Mouse (Mus musculus) intestine, embryonic 16.5 days (tissue): ENCODE data around the gene Mov10. TPM values are rescaled to one million over a fixed set of nuclear protein-coding genes. Genes with fewer than 3 reads are reported as not detected.

Experiments used
- ATAC-seq: fragments of 200-750 bp; cut with Nextera tagmentation; 2 replicates; pipeline ENCODE4 v1.8.0; 2017; ENCODE audit warnings: moderate TSS enrichment, moderate library complexity
- H3K27ac ChIP-seq: fragments of 300-500 bp; sonication (generic); 2 replicates; pipeline ENCODE4 v1.5.1; 2014; ENCODE audit warnings: mild to moderate bottlenecking, low read length
- H3K27me3 ChIP-seq: fragments of 300-500 bp; sonication (generic); replicated peaks from 2 replicates; pipeline ENCODE4 v1.6.1; 2014; ENCODE audit warnings: low read length, control low read depth, mixed read lengths; ENCODE audit not compliant: control insufficient read depth, insufficient read depth
- H3K36me3 ChIP-seq: fragments of 300-500 bp; sonication (generic); 2 replicates; pipeline ENCODE4 v1.6.1; 2014; ENCODE audit warnings: low read length, control low read depth; ENCODE audit not compliant: control insufficient read depth, insufficient read depth
- H3K4me1 ChIP-seq: fragments of 300-500 bp; sonication (generic); 2 replicates; pipeline ENCODE4 v1.6.1; 2014; ENCODE audit warnings: low read length, control low read depth, mixed read lengths; ENCODE audit not compliant: control insufficient read depth, insufficient read depth
- H3K4me2 ChIP-seq: fragments of 300-500 bp; sonication (generic); 2 replicates; pipeline ENCODE4 v1.6.1; 2014; ENCODE audit warnings: low read depth, low read length, control low read depth
- H3K4me3 ChIP-seq: fragments of 300-500 bp; sonication (generic); 2 replicates; pipeline ENCODE4 v1.5.1; 2014; ENCODE audit warnings: mild to moderate bottlenecking, low read length
- H3K9ac ChIP-seq: fragments of 300-500 bp; sonication (generic); 2 replicates; pipeline ENCODE4 v1.6.1; 2014; ENCODE audit warnings: low read depth, low read length
- H3K9me3 ChIP-seq: fragments of 300-500 bp; sonication (generic); 2 replicates; pipeline ENCODE4 v1.6.1; 2016; ENCODE audit warnings: low read length, control low read depth; ENCODE audit not compliant: control insufficient read depth
- WGBS: fragments of 180-500 bp; shearing (Covaris S2); extraction: QIAGEN DNeasy Blood & Tissue Kit; methylation state at CpG from one replicate; pipeline ENCODE4 v1.1.7; 2014; 5-methylcytosine and 5-hydroxymethylcytosine counted together
- polyA plus RNA-seq: library from polyadenylated mRNA; unstranded; fragments of >200 nt; fragmentation: Nextera tagmentation; extraction: Ambion mirVana; gene quantifications from 2 replicates; pipeline ENCODE4 v1.2.1, GENCODE M21; 2015

Mov10 gene
- polyA plus RNA-seq, 1 experiment from 2014 or later = 139 TPM

DNA sequence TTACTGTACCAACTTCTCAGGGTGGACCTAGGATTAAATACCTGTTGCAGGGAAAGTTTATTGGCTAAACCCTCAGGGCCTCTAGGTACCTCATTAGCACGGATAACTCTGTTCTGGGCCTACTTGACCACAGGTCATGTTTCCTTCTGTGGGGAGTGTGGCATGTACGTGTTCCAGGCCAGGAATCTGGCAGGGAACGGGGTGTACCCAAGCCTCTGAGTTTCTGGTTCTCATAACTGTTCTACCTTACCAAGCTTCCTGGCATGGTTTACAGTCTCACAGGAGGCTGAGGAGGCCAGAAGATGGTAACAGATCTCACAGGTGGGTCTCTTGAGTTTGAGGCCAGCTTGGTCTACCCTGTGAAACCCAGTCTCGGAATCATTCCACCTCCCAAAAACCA lies 28.2 kb upstream of the Mov10 start:
- no peaks in the 10 kb centered on the region for H3K27me3 ChIP-seq
- H3K9me3 ChIP-seq = no peaks in the 10 kb centered on the region
- no peaks in the 10 kb centered on the region for H3K36me3 ChIP-seq
- no peaks in the 10 kb centered on the region for H3K4me1 ChIP-seq
- ATAC-seq = no peak
- H3K27ac ChIP-seq = no peak overlapping the region
- H3K4me2 ChIP-seq = no peak overlapping the region
- 90% methylated on average over 4 of the region's 4 CpGs for WGBS
- H3K4me3 ChIP-seq = no peak overlapping the region
- H3K9ac ChIP-seq = no peak overlapping the region

DNA sequence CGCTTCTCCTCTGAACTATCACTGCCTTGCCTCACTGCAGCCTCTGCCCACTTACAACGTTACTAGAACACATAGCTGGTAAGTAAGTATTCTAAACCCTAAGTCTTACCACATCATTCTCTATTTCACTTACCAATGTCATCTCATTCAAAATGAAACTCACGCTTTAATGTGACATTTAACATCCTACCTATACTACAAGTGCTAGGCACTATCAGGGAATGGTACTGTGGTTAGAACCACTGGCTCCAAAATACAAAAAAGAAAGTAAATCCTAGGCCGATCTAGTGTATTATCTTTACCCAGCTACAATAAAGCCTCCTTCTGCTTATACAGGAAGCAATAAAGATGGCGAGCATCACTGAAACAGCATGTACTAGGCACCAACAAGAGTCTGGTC lies 22.7 kb upstream of the Mov10 start:
- Histone ChIP-seq H3K9me3 (no peaks in the 10 kb centered on the region), H3K27me3 (no peaks in the 10 kb centered on the region), H3K36me3 (0 out of 2 replicates have a peak, but pooled peaks cover under 1% of the 10 kb centered on the region), H3K4me2 (no peak overlapping the region), H3K9ac (no peak overlapping the region), H3K27ac (no peak overlapping the region), H3K4me1 (no peaks in the 10 kb centered on the region), H3K4me3 (no peak overlapping the region)
- no peak for ATAC-seq
- 92% methylated on average over 5 of the region's 5 CpGs for WGBS

DNA sequence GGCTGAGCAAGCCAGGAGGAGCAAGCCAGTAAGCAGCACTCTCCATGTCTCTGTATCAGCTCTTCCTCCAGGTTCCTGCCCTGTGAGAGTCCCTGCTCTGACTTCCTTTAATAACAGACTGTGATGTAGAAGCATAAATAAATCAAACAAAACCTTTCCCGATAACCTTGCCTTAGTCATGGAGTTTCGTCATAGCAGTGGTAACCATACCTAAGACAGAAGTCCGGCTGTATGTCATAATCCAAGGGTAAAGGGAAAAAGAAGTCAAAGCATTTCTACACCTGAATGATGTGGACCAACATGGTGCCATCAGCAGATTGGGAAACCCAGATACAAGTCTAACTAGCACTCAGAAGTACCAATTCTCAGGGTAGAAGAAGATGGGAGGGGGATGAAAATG lies 17.4 kb upstream of the Mov10 start:
- ATAC-seq = no peak
- no peak overlapping the region for H3K4me2 ChIP-seq
- H3K9ac ChIP-seq = no peak overlapping the region
- peaks cover 7% of the 10 kb centered on the region; the same call in 1 of the 2 replicates for H3K36me3 ChIP-seq
- H3K27ac ChIP-seq = no peak overlapping the region
- H3K9me3 ChIP-seq = no peaks in the 10 kb centered on the region
- no peaks in the 10 kb centered on the region for H3K4me1 ChIP-seq
- no peaks in the 10 kb centered on the region for H3K27me3 ChIP-seq
- WGBS = 93% methylated on average over 3 of the region's 3 CpGs
- H3K4me3 ChIP-seq = no peak overlapping the region

DNA sequence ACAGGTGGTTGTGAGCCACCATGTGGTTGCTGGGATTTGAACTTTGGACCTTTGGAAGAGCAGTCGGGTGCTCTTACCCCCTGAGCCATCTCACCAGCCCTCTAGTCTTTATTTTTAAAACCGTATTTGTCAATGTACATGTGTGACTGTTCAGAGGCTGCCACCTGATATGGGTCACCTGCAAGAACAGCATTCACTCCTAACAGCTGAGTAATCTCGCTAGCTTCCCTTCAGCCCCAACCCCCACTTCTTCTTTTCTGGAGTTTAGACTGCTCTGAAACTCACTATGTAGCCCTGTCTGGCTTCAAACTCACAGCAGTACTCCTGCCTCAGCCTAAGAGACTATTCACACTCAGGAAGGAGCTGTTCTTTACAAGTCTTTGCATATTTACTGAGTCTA lies 4.0 kb upstream of the Mov10 start:
- Histone ChIP-seq H3K27me3 (no peaks in the 10 kb centered on the region), H3K4me2 (no peak overlapping the region), H3K9me3 (no peaks in the 10 kb centered on the region), H3K4me3 (no peak overlapping the region), H3K9ac (no peak overlapping the region), H3K27ac (no peak overlapping the region), H3K36me3 (0 out of 2 replicates have a peak, but pooled peaks cover 2% of the 10 kb centered on the region), H3K4me1 (peaks cover 7% of the 10 kb centered on the region)
- no peak for ATAC-seq
- 76% methylated on average over 3 of the region's 3 CpGs for WGBS

DNA sequence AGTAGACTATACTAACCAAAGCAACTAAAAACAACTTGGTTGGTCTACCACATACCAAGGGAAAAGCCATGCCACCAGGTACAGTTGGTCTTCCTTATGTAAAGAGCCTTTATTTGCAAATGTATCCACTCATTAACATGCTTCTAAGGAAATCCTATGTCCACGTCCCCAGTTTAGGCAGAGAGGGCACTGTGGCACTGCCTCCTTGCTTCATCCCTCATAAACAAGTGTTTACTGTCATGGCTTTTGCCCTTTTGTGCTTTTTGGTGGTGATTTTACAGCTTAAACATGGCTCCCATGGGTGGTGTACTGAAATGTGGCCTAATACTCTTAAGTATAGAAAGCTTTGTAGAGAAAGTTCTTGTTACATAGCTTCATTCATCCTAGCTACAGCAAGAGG lies 2.1 kb upstream of the Mov10 start:
- 66% methylated on average over 1 of the region's 1 CpGs for WGBS
- ATAC-seq = no peak
- Histone ChIP-seq H3K9me3 (no peaks in the 10 kb centered on the region), H3K27ac (no peak overlapping the region), H3K27me3 (no peaks in the 10 kb centered on the region), H3K4me3 (no peak overlapping the region), H3K4me1 (peaks cover 18% of the 10 kb centered on the region), H3K36me3 (no peaks in the 10 kb centered on the region), H3K9ac (no peak overlapping the region), H3K4me2 (no peak overlapping the region)

DNA sequence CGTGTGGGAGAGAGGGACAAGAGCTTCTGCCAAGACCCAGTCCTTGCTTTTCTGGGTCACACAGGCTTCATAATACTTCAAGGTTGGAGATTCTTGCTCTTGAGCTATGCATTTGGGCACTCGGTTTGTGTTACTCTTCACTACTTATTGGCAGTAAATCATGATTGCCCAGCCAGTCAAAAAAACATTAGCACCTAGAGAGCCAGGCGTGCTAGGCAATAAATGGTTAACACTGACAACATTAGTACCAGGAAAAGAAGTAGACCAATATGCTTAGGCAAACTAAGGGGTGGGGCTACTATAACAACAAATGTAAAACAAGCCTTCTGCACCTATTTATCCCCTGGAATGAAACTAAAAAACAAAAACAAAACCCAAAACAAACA lies 379 bp upstream of the Mov10 start:
- H3K4me1 ChIP-seq = peaks cover 22% of the 10 kb centered on the region
- H3K36me3 ChIP-seq = no peaks in the 10 kb centered on the region
- no peaks in the 10 kb centered on the region for H3K9me3 ChIP-seq
- H3K4me2 ChIP-seq = peak overlapping the region; percentile 70
- H3K27ac ChIP-seq = peak overlapping the region; percentile 97
- 1% methylated on average over 3 of the region's 3 CpGs for WGBS
- H3K9ac ChIP-seq = peak overlapping the region; percentile 91
- peak overlapping the region; percentile 84 for H3K4me3 ChIP-seq
- H3K27me3 ChIP-seq = no peaks in the 10 kb centered on the region
- peak; percentile 38 for ATAC-seq

DNA sequence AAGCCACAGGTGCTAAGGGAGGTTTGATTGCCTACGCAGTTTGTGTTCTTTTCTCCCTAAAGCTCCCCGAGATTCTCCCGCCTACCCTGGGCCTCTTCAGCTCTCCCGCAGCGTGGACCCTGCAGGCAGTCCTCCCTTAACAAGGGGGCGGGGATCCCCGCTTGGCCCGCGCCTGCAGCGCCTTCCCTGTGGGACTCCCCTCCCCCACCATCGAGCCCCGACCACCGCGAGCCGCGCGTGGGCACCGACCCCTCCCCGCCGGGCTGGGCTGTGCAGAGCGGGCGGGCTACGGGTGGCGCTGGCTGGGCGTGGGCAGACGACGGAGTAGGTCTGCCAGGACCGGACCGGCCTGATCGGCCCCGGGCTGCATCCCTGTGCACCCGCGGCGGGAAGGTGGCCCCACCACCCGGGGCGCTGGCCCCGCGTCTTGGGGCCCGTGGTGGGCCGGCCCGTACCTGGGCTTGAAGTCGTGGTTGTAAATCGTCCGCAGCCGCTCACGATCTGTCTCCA lies 827 bp downstream of the Mov10 start:
- peak; percentile 64 for ATAC-seq
- 1% methylated on average over 46 of the region's 46 CpGs for WGBS
- peak overlapping the region; percentile 97 for H3K27ac ChIP-seq
- no peaks in the 10 kb centered on the region for H3K36me3 ChIP-seq
- H3K4me1 ChIP-seq = peaks cover 22% of the 10 kb centered on the region
- peak overlapping the region; percentile 91 for H3K9ac ChIP-seq
- no peaks in the 10 kb centered on the region for H3K27me3 ChIP-seq
- H3K4me3 ChIP-seq = peak overlapping the region; percentile 84
- H3K4me2 ChIP-seq = peak overlapping the region; percentile 70
- no peaks in the 10 kb centered on the region for H3K9me3 ChIP-seq

DNA sequence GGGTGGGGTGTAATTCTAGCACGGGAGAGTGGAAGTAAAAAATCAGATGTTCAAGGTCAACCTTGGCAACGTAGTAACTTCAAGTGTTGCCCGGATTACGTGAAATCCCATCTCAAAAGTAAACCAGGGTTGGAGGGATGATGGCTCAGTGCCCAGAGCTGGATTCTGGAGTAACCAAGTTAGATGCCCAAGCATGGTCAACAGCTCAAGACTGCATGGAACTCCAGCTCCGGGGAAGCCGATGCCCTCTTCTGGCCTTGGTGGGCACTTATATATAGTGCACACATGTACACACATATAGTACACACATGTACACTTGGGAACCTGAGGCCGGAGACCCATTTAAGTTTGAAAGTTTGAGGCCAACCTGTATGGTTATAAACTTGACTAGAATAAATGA lies 2.2 kb downstream of the Mov10 start:
- Histone ChIP-seq H3K4me1 (peaks cover 28% of the 10 kb centered on the region), H3K9ac (no peak overlapping the region), H3K27me3 (no peaks in the 10 kb centered on the region), H3K27ac (no peak overlapping the region), H3K4me2 (peak overlapping the region; percentile 28), H3K4me3 (no peak overlapping the region), H3K36me3 (no peaks in the 10 kb centered on the region), H3K9me3 (no peaks in the 10 kb centered on the region)
- 92% methylated on average over 7 of the region's 7 CpGs for WGBS
- ATAC-seq = no peak

DNA sequence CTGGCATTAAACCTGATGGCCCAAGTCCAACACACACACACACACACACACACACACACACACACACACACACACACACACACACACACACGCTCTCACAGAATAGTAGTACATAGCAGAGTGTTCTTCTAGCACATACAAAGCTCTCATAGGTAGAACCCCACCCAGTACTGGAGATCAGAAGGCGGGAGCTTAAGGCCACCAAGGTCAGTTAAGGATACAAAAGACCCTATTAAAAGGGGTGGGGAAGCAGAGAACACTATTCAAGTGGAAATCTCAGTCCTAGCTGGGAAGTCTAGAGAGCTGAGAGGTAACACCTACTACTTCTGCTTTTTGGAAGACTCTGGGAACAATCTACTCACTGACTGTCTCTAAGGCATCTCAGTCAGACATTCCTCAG lies 3.0 kb downstream of the Mov10 start:
- ATAC-seq = no peak
- 61% methylated on average over 2 of the region's 2 CpGs for WGBS
- Histone ChIP-seq H3K9ac (no peak overlapping the region), H3K36me3 (no peaks in the 10 kb centered on the region), H3K27me3 (no peaks in the 10 kb centered on the region), H3K9me3 (no peaks in the 10 kb centered on the region), H3K4me3 (no peak overlapping the region), H3K4me1 (peaks cover 28% of the 10 kb centered on the region), H3K27ac (no peak overlapping the region), H3K4me2 (no peak overlapping the region)

DNA sequence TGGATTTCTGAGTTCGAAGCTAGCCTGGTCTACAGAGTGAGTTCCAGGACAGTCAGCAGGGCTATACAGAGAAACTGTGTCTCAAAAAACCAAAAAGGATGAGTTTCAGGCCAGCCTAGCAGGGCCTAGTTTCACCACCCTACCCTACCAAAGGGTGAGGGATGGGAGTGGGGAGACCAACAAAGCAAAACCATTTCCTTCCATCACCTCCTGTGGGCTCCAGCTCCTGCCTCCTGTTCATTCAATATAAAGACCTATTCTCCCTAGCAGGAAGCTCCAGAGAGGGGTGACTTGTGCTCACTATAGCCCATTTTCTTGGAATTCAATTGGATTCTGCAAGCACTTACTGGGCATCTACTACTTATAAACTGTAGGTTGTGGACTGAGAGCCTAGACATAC lies 3.6 kb downstream of the Mov10 start:
- Histone ChIP-seq H3K4me3 (no peak overlapping the region), H3K4me1 (peaks cover 28% of the 10 kb centered on the region), H3K9ac (no peak overlapping the region), H3K4me2 (no peak overlapping the region), H3K9me3 (no peaks in the 10 kb centered on the region), H3K27me3 (no peaks in the 10 kb centered on the region), H3K36me3 (no peaks in the 10 kb centered on the region), H3K27ac (no peak overlapping the region)
- WGBS = 95% methylated on average over 1 of the region's 1 CpGs
- no peak for ATAC-seq
